Mouse (Mus musculus): ENCODE data around the gene Spag17.

Gene Spag17

GRCm38 (mm10) chr3:99965863-99966262 lies 80.7 kb downstream of the Spag17 start:
- DNase-seq: no peak

GRCm38 (mm10) chr3:99966285-99966684 lies 81.1 kb downstream of the Spag17 start:
- DNase-seq: no peak

DNA sequence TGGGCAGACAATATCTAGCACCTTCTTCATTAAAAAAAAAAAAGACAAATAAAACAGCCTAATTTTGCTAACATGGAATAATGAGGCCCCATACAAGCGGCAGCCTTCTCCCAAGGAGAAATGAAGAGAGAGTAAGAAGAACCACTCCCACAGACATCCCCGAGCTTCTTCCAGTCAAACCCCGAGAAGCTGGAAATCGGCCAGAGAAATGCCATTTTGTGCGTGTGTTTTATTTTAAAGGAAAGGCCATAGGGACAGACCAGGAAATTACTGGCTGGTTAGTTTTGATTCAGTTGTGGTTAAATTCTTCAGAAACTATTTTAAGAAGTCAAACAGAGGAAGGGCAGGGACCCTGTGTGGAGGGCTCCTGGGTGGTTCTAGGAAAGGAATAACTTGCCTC lies 85.6 kb downstream of the Spag17 start:
- peak; percentile 2 for DNase-seq

DNA sequence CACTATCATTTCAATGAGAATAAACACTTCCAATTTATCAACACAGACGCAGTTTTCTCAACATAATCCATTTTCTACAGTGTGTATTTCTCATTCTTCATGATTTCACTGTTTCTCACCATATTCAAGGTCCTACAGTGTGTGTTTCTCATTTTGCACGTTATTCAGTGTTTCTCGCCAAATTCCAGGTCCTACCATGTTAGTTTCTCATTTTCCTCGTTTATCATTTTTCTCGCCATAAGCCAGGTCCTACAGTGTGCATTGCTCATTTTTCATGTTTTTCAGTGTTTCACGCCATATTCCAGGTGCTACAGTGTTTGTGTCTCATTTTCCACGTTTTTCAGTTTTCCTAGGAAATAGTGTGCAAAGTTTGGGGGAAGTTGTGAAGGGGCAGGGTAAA lies 95.8 kb downstream of the Spag17 start:
- no peak for DNase-seq

DNA sequence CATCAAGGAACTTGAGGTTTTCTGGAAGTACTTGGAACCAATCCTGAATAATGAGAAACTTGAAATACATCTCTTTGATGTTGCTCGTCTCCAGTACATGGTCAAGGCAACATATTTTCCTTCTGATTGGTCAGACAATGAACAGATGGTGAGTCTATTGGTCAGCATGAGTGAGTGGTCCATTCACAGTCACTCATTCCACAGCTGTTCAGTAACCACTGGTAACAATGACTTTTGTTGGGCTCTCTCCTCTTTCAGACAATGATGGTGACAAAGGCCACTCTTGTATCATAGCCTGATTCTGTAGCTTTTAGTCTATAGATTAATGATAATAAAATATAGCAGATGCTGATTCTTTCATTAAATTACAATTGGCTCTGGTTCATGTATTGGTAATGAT lies 119.5 kb downstream of the Spag17 start:
- no peak for DNase-seq

DNA sequence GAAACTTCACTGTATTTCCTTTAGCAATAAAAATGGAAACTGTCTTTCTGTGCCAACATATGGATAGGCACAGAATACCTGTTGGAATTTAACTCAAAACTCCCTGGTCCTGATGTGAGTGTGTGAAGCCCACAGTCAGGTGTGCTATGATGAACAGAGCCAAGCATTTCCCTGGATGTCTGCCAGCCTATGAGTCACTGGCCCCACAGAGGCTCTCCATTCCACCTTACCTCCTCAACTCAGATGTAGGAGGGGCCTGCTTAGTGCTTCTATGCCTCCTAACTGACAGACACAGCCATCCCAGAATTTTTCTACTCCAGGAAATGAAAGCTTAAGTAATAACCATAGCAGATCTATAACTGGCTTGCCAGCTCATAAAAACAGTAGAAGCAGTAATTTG lies 124.6 kb downstream of the Spag17 start:
- no peak for DNase-seq

- DNase-seq: no peak
Measured at GRCm38 (mm10) chr3:100014110-100014509, 128.9 kb downstream of the Spag17 start.

- DNase-seq: no peak
Measured at GRCm38 (mm10) chr3:100031291-100031690, 146.1 kb downstream of the Spag17 start.

GRCm38 (mm10) chr3:100032969-100033368 lies 147.8 kb downstream of the Spag17 start:
- DNase-seq: no peak

GRCm38 (mm10) chr3:100034366-100034956 lies 149.3 kb downstream of the Spag17 start:
- no peak for DNase-seq

- DNase-seq: no peak
Measured at GRCm38 (mm10) chr3:100035097-100035496, 149.9 kb downstream of the Spag17 start.

DNA sequence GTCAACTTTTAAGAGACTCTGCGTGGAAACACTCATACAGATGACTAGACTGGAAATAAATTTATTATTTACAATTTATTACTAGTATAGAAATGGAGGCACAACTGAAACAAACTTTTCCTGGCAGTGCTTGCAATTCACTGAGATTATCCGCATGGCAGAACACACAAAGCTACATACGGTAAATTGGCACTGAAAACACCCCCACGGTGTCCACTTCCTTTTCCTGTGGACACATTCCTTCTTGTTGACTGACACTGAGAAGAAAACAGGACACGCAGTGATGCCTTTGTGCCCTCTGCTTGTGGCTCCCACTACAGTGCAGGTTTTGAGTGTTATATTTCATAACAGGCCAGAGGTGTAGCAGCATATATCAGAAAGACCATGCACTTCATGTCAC lies 151.6 kb downstream of the Spag17 start:
- no peak for DNase-seq

DNA sequence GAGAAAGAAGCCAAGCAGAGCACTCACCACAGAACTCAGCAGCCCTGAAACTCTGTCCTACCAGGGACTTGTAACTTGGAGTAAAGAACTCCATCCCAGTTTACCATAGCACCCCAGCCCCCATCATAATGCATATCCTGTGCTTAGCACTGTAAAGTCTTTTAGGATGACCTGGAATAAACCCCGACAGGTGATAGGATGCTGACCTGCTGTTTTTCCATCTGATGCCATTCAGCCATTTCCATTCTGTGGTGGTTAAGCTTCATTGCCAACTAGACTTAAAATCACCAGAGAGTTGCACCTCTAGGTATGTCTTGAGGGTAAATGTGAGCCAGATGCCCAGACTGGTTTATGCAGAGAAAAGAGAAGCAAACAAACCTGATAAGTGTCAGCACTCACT lies 189.2 kb downstream of the Spag17 start:
- peak; percentile 19 for DNase-seq

- DNase-seq: peak; percentile 80
Measured at GRCm38 (mm10) chr3:100102386-100103092, 217.3 kb downstream of the Spag17 start.

- peak; percentile 72 for DNase-seq
Measured at GRCm38 (mm10) chr3:100106736-100107135, 221.5 kb downstream of the Spag17 start.

DNA sequence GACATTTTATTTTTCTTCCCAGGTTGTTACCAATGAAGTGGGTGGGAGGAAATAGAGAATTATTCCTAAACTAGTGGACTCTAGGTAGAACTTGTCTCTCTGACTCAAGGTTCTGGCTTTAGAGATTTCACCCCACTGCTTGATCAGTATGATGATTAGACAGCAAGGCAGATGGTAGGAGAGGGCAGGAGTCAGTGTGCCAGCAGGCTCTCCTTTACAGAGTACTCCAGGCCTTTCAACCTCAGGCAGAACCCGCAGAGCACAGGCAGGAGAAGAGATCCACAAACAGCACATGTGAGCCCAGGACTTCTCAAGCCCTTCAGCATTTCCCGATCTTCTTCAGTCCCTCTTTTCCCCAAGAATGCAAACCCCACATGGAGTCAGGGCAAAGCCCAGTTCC lies 233.5 kb downstream of the Spag17 start:
- no peak for DNase-seq

GRCm38 (mm10) chr3:100121961-100122360 lies 236.8 kb downstream of the Spag17 start:
- peak; percentile 49 for DNase-seq

GRCm38 (mm10) chr3:100122445-100122844 lies 237.2 kb downstream of the Spag17 start:
- no peak for DNase-seq

- no peak for DNase-seq
Measured at GRCm38 (mm10) chr3:100160682-100161445, 275.7 kb downstream of the Spag17 start.

- no peak for DNase-seq
Measured at GRCm38 (mm10) chr3:100161665-100162314, 276.6 kb downstream of the Spag17 start.

DNA sequence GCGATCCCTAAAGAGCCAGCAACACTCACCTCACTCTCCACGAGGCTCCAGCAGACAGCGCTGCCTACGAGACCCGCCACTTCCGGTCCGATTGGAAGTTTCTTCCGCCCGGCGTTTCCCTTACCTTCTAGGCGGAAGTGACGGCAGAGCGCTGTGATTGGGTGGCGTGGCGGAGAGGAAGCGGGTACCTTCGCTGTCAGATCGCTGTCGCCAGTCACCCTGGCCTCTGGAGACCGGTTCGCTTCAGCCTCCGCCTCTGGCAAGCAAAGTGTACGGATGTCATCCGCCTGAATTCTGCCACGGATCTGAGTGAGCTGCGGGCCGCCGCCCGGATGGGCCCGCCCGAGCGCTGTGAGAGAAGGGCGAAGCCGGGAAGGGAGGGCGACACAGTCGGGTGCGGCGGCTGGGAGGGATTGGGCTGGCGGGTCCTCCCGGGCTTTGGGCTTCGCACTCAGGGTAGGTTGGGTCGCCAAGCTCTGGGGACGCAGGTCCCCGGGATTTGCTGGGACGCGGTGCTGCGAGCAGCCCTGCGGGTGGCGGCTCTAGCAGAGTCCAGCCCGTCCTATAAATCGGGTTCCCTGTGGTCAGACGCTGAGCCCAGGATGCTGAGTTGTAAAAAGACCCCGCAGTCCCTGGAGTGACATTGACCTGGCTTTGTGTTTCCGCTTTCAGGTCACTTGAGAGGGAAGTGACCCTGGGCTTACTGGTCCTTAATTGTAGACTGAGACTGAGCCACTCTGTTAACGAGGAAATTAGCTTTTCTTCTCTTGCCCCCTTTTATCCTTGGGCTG lies 277.3 kb downstream of the Spag17 start, which contains the start of the genes Gdap2 and Wdr3:
Gene Gdap2, plus strand, starts transcription at position 67 of the 791 bp plus-strand sequence.
Gene Wdr3, minus strand, starts transcription at position 93 of the 791 bp plus-strand sequence.
- DNase-seq: peak; percentile 89

DNA sequence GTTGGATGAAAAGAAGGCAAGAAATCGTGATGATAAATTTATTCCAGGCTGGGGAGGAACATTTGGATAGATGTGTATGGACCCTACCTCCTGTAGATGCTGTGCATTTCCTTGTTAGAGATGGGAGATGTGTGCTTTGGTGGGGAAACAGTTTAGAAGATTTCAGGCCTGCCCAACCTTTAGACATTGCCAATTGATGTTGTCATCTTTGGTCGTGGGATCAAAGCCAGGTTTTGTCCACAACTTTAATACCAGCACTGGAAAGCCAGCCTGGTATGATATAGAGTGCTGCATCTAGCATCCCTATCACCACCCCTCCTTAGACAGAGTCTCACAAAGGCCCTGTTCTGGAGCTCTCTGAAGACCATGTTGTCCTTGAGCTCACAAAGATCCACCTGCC lies 278.4 kb downstream of the Spag17 start:
- no peak for DNase-seq
